Mouse (Mus musculus): ENCODE results near the gene Tpd52l1. TPM values are rescaled to one million over a fixed set of nuclear protein-coding genes. Genes with fewer than 3 reads are reported as not detected.
"Not testable (repeated sequence)": the region's sequence is repeated elsewhere in the genome, so short reads cannot be mapped to it uniquely, and the experiment has no call there.

The Tpd52l1 gene
- total RNA-seq (2017) = not detected in 2 replicates

GRCm38 (mm10) chr10:31445291-31446124 lies at the start of gene Tpd52l1:
Tpd52l1 (minus strand) TSS chr10:31445958.
- ATAC-seq (replicated peaks in 1 of 2; ENCODE audit: insufficient read depth in 1 of 2, low FRiP score in 2 of 2, low TSS enrichment in 1 of 2, low read depth in 1 of 2, poor library complexity in 2 of 2, severe bottlenecking in 2 of 2) = peak; percentile 89 to 94

- no peak for ATAC-seq (replicated peaks in 1 of 2; ENCODE audit: insufficient read depth in 1 of 2, low FRiP score in 2 of 2, low TSS enrichment in 1 of 2, low read depth in 1 of 2, poor library complexity in 2 of 2, severe bottlenecking in 2 of 2)
These were observed 48.5 kb upstream of the Tpd52l1 start for GRCm38 (mm10) chr10:31494296-31494695.

- ATAC-seq (replicated peaks in 1 of 2; ENCODE audit: insufficient read depth in 1 of 2, low FRiP score in 2 of 2, low TSS enrichment in 1 of 2, low read depth in 1 of 2, poor library complexity in 2 of 2, severe bottlenecking in 2 of 2) = no peak
These were observed 21.5 kb upstream of the Tpd52l1 start for GRCm38 (mm10) chr10:31467043-31467898.

- ATAC-seq (replicated peaks in 1 of 2; ENCODE audit: insufficient read depth in 1 of 2, low FRiP score in 2 of 2, low TSS enrichment in 1 of 2, low read depth in 1 of 2, poor library complexity in 2 of 2, severe bottlenecking in 2 of 2) = peak; percentile 62 to 92; a peak in 2 of 4 replicates
These were observed 20.2 kb upstream of the Tpd52l1 start for GRCm38 (mm10) chr10:31465840-31466541.

- ATAC-seq (replicated peaks in 1 of 2; ENCODE audit: insufficient read depth in 1 of 2, low FRiP score in 2 of 2, low TSS enrichment in 1 of 2, low read depth in 1 of 2, poor library complexity in 2 of 2, severe bottlenecking in 2 of 2) = peak; percentile 56 to 75
These were observed 19.7 kb upstream of the Tpd52l1 start for GRCm38 (mm10) chr10:31465424-31465823.

GRCm38 (mm10) chr10:31463044-31463443 lies 17.3 kb upstream of the Tpd52l1 start:
- no peak for ATAC-seq (replicated peaks in 1 of 2; ENCODE audit: insufficient read depth in 1 of 2, low FRiP score in 2 of 2, low TSS enrichment in 1 of 2, low read depth in 1 of 2, poor library complexity in 2 of 2, severe bottlenecking in 2 of 2)

GRCm38 (mm10) chr10:31456806-31457205 lies 11.0 kb upstream of the Tpd52l1 start:
- no peak for ATAC-seq (replicated peaks in 1 of 2; ENCODE audit: insufficient read depth in 1 of 2, low FRiP score in 2 of 2, low TSS enrichment in 1 of 2, low read depth in 1 of 2, poor library complexity in 2 of 2, severe bottlenecking in 2 of 2)

- no peak for ATAC-seq (replicated peaks in 1 of 2; ENCODE audit: insufficient read depth in 1 of 2, low FRiP score in 2 of 2, low TSS enrichment in 1 of 2, low read depth in 1 of 2, poor library complexity in 2 of 2, severe bottlenecking in 2 of 2)
These were observed 1.3 kb upstream of the Tpd52l1 start for GRCm38 (mm10) chr10:31447083-31447482.

GRCm38 (mm10) chr10:31444206-31444605 lies 1.6 kb downstream of the Tpd52l1 start:
- ATAC-seq (replicated peaks in 1 of 2; ENCODE audit: insufficient read depth in 1 of 2, low FRiP score in 2 of 2, low TSS enrichment in 1 of 2, low read depth in 1 of 2, poor library complexity in 2 of 2, severe bottlenecking in 2 of 2) = no peak

- no peak for ATAC-seq (replicated peaks in 1 of 2; ENCODE audit: insufficient read depth in 1 of 2, low FRiP score in 2 of 2, low TSS enrichment in 1 of 2, low read depth in 1 of 2, poor library complexity in 2 of 2, severe bottlenecking in 2 of 2)
These were observed 4.3 kb downstream of the Tpd52l1 start for GRCm38 (mm10) chr10:31441491-31441890.

- no peak for ATAC-seq (replicated peaks in 1 of 2; ENCODE audit: insufficient read depth in 1 of 2, low FRiP score in 2 of 2, low TSS enrichment in 1 of 2, low read depth in 1 of 2, poor library complexity in 2 of 2, severe bottlenecking in 2 of 2)
These were observed 9.7 kb downstream of the Tpd52l1 start for GRCm38 (mm10) chr10:31436047-31436446.

GRCm38 (mm10) chr10:31417956-31418355 lies 27.8 kb downstream of the Tpd52l1 start:
- no peak for ATAC-seq (replicated peaks in 1 of 2; ENCODE audit: insufficient read depth in 1 of 2, low FRiP score in 2 of 2, low TSS enrichment in 1 of 2, low read depth in 1 of 2, poor library complexity in 2 of 2, severe bottlenecking in 2 of 2)

- no peak for ATAC-seq (replicated peaks in 1 of 2; ENCODE audit: insufficient read depth in 1 of 2, low FRiP score in 2 of 2, low TSS enrichment in 1 of 2, low read depth in 1 of 2, poor library complexity in 2 of 2, severe bottlenecking in 2 of 2)
These were observed 52.8 kb downstream of the Tpd52l1 start for GRCm38 (mm10) chr10:31392990-31393389.

- no peak for ATAC-seq (replicated peaks in 1 of 2; ENCODE audit: insufficient read depth in 1 of 2, low FRiP score in 2 of 2, low TSS enrichment in 1 of 2, low read depth in 1 of 2, poor library complexity in 2 of 2, severe bottlenecking in 2 of 2)
These were observed 54.9 kb downstream of the Tpd52l1 start for GRCm38 (mm10) chr10:31390777-31391395.

- ATAC-seq (replicated peaks in 1 of 2; ENCODE audit: insufficient read depth in 1 of 2, low FRiP score in 2 of 2, low TSS enrichment in 1 of 2, low read depth in 1 of 2, poor library complexity in 2 of 2, severe bottlenecking in 2 of 2) = not testable (repeated sequence)
These were observed 57.2 kb downstream of the Tpd52l1 start for GRCm38 (mm10) chr10:31388566-31388965.

GRCm38 (mm10) chr10:31370200-31370599 lies 75.6 kb downstream of the Tpd52l1 start:
- ATAC-seq (replicated peaks in 1 of 2; ENCODE audit: insufficient read depth in 1 of 2, low FRiP score in 2 of 2, low TSS enrichment in 1 of 2, low read depth in 1 of 2, poor library complexity in 2 of 2, severe bottlenecking in 2 of 2) = not testable (repeated sequence)

- ATAC-seq (replicated peaks in 1 of 2; ENCODE audit: insufficient read depth in 1 of 2, low FRiP score in 2 of 2, low TSS enrichment in 1 of 2, low read depth in 1 of 2, poor library complexity in 2 of 2, severe bottlenecking in 2 of 2) = no peak
These were observed 86.0 kb downstream of the Tpd52l1 start for GRCm38 (mm10) chr10:31359749-31360148.
